ENCODE assay signal across 16 mouse cellular contexts in the genomic region with DNA sequence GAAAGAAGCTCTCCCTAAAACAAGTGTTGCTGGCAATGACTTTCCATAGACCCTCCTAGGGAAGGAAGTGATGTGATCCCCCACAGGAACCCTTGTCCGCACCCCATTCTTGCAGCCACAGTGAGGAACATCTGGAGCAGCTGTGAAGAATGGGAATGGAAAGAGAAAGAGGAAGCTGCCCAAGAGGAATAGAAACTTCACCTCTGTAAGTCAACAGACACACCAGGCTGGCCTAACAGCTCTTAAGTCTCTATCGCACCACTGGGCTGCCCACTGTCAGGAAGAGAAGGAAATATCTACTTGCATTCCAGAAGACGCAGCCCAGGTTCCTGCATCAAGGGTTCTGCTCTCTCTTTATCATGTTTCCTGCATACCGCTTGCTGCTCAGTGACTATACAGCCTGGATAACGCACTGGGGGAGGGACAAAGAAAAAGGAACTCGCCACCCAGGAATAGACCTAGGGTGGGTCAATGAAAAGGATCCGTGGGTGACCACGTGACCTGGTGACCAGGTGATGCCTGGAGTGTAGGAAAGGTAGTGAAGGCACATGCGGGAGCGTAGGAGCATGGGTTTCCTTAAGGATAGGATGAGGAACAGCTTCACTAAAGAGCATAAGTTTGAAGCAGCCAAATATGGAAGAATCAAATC. TPM values are rescaled to one million over a fixed set of nuclear protein-coding genes. Genes with fewer than 3 reads are reported as not detected.
DNase-seq lines count a peak whose midpoint lies in the region; ATAC-seq and TF ChIP-seq lines count a peak whose summit lies in the region.
"Had no signal": no experiment of that assay in that cellular context is flagged by ENCODE, and none has a peak within 500 bp of the region (broad histone marks: within the 10 kb centered on the region; RNA-seq: fewer than 3 reads in every experiment).

No protein-coding gene starts in this region.

- no peaks in the 10 kb centered on the region for H3K36me3 ChIP-seq in liver, embryonic 12.5 days
- no peaks in the 10 kb centered on the region for H3K36me3 ChIP-seq in forebrain, embryonic 15.5 days
- H3K36me3 ChIP-seq: limb, embryonic 13.5 days had no signal

- H3K27ac ChIP-seq in bone marrow, adult 2 months (ENCODE audit: control insufficient read depth, insufficient read depth, low read depth, low read length, poor library complexity): peak overlapping the region; percentile 66
- H3K27ac ChIP-seq in liver, embryonic 12.5 days: 0 out of 2 replicates have a peak overlapping the region, but pooled peaks have one; percentile 33
- no peak overlapping the region for H3K27ac ChIP-seq in forebrain, embryonic 15.5 days (replicated peaks)
- H3K27ac ChIP-seq: limb, embryonic 13.5 days had no signal

- TF ChIP-seq CTCF in lung, adult 2 months (IDR thresholded peaks at IDR 0.05; ENCODE audit: insufficient read depth, low read length): no peak
- TF ChIP-seq CTCF in bone marrow, adult 2 months (IDR thresholded peaks at IDR 0.05; ENCODE audit: control insufficient read depth, insufficient read depth, low read length): no peak

- no peak overlapping the region for H3K4me3 ChIP-seq in lung, adult 2 months (replicated peaks; ENCODE audit: extremely low read depth, low read depth, low read length)
- peak overlapping the region; percentile 2 for H3K4me3 ChIP-seq in bone marrow, adult 2 months (replicated peaks; ENCODE audit: control insufficient read depth, low read depth, low read length)
- no peak overlapping the region for H3K4me3 ChIP-seq in liver, embryonic 12.5 days
- H3K4me3 ChIP-seq in forebrain, embryonic 15.5 days: no peak overlapping the region
- H3K4me3 ChIP-seq: limb, embryonic 13.5 days had no signal

- no peak overlapping the region for H3K9ac ChIP-seq in liver, embryonic 12.5 days
- no peak overlapping the region for H3K9ac ChIP-seq in forebrain, embryonic 15.5 days (replicated peaks)
- H3K9ac ChIP-seq: limb, embryonic 13.5 days had no signal

- peak; percentile 44 for DNase-seq in lung, postnatal 36 days
- DNase-seq in lung, adult 2 months: no peak
- DNase-seq in layer of hippocampus, postnatal 14 days (ENCODE audit: low spot score in 2 of 2): no peak
- DNase-seq: adrenal gland, postnatal 36 days; cerebellum, adult 11-12 months; gastrocnemius, postnatal 36 days; kidney, postnatal 10 days; right cerebral cortex, postnatal 25 days; thymus, adult 18-20 months had no signal

- no peak for TF ChIP-seq POLR2A in lung, adult 2 months (IDR thresholded peaks at IDR 0.05; ENCODE audit: borderline replicate concordance, extremely low read depth, low read depth, low read length)
- TF ChIP-seq POLR2A in bone marrow, adult 2 months (IDR thresholded peaks at IDR 0.05; ENCODE audit: borderline replicate concordance, control insufficient read depth, low read depth, low read length): no peak

- WGBS in lung, adult 2 months: 60% methylated on average over 10 of the region's 10 CpGs
- 17% methylated on average over 10 of the region's 10 CpGs for WGBS in bone marrow, adult 2 months
- WGBS in liver, embryonic 12.5 days (ENCODE audit: insufficient replicate concordance): 32% methylated on average over 10 of the region's 10 CpGs
- 84% methylated on average over 10 of the region's 10 CpGs for WGBS in forebrain, embryonic 15.5 days

- 0 out of 2 replicates have a peak, but pooled peaks cover 2% of the 10 kb centered on the region for H3K4me1 ChIP-seq in lung, adult 2 months (ENCODE audit: control insufficient read depth, insufficient read depth, low read length)
- H3K4me1 ChIP-seq in bone marrow, adult 2 months (ENCODE audit: control insufficient read depth, insufficient read depth, low read length): peaks cover 7% of the 10 kb centered on the region
- peaks cover 18% of the 10 kb centered on the region for H3K4me1 ChIP-seq in liver, embryonic 12.5 days
- no peaks in the 10 kb centered on the region for H3K4me1 ChIP-seq in forebrain, embryonic 15.5 days

- no peak for ATAC-seq in liver, embryonic 12.5 days
- ATAC-seq in monocyte, adult 5-6 weeks (replicated peaks; ENCODE audit: insufficient number of reproducible peaks, low FRiP score, low TSS enrichment, poor library complexity, severe bottlenecking): peak; percentile 80
- no peak for ATAC-seq in forebrain, embryonic 15.5 days (replicated peaks)
- ATAC-seq in activated CD4-positive, CD25-positive, alpha-beta regulatory T cell, adult 4 months: no peak
- ATAC-seq: forebrain, embryonic 16.5 days had no signal

- H3K9me3 ChIP-seq in liver, embryonic 12.5 days (replicated peaks): no peaks in the 10 kb centered on the region
- H3K9me3 ChIP-seq in forebrain, embryonic 15.5 days: no peaks in the 10 kb centered on the region
- H3K9me3 ChIP-seq: limb, embryonic 13.5 days had no signal

- no peak overlapping the region for H3K4me2 ChIP-seq in liver, embryonic 12.5 days
- no peak overlapping the region for H3K4me2 ChIP-seq in forebrain, embryonic 15.5 days (replicated peaks)
- H3K4me2 ChIP-seq: limb, embryonic 13.5 days had no signal

- peaks cover 4% of the 10 kb centered on the region; the same call in 1 of the 2 replicates for H3K27me3 ChIP-seq in liver, embryonic 12.5 days (replicated peaks)
- H3K27me3 ChIP-seq in forebrain, embryonic 15.5 days: no peaks in the 10 kb centered on the region
- H3K27me3 ChIP-seq: limb, embryonic 13.5 days had no signal

RNA-seq across cellular contexts. Expression of gene Mapkapk2, which starts 6.3 kb away (rescaled TPM):
- 91.4 and 120 TPM in 2 replicates for polyA plus RNA-seq in lung, adult 2 months (2012; rRNA removed)
- polyA plus RNA-seq in bone marrow, adult 2 months (2011; ENCODE audit: insufficient read depth, insufficient read length, low replicate concordance, missing spikeins): 22.7 and 38.1 TPM in 2 replicates
- polyA plus RNA-seq in liver, embryonic 12.5 days (2016; fragmentation: Nextera tagmentation; extraction: Ambion mirVana): 25.7 and 27.0 TPM in 2 replicates
- total RNA-seq in monocyte, adult 5-6 weeks (2017): 205 to 262 TPM (median 212 TPM) in 3 replicates
- polyA plus RNA-seq in forebrain, embryonic 15.5 days (2015; fragmentation: Nextera tagmentation; extraction: Ambion mirVana): 23.8 and 26.9 TPM in 2 replicates
- total RNA-seq in layer of hippocampus, postnatal 14 days (2021): 10 to 100 TPM; 26.1 to 30.4 TPM
- 10 to 100 TPM; 11.5 to 11.9 TPM for polyA plus RNA-seq in activated CD4-positive, CD25-positive, alpha-beta regulatory T cell, adult 4 months (2017; shearing (Covaris generic))

RNA-seq across cellular contexts. Expression of gene Dyrk3, which starts 34.2 kb away (rescaled TPM):
- polyA plus RNA-seq in lung, adult 2 months (2012; rRNA removed): 1.9 and 2.7 TPM in 2 replicates
- 7.5 and 13.4 TPM in 2 replicates for polyA plus RNA-seq in bone marrow, adult 2 months (2011; ENCODE audit: insufficient read depth, insufficient read length, low replicate concordance, missing spikeins)
- polyA plus RNA-seq in liver, embryonic 12.5 days (2016; fragmentation: Nextera tagmentation; extraction: Ambion mirVana): 17.6 and 17.7 TPM in 2 replicates
- 0.67 to 5.1 TPM (median 0.68 TPM) in 3 replicates for total RNA-seq in monocyte, adult 5-6 weeks (2017)
- polyA plus RNA-seq in forebrain, embryonic 15.5 days (2015; fragmentation: Nextera tagmentation; extraction: Ambion mirVana): 17.9 and 20.8 TPM in 2 replicates
- total RNA-seq in layer of hippocampus, postnatal 14 days (2021): 10 to 100 TPM; 13.3 to 14.2 TPM
- polyA plus RNA-seq in activated CD4-positive, CD25-positive, alpha-beta regulatory T cell, adult 4 months (2017; shearing (Covaris generic)): under 1 TPM in 1 of 2 experiments, not detected in 1; 0.41 TPM
- total RNA-seq: gastrocnemius, postnatal 36 days had no signal

RNA-seq across cellular contexts. Expression of gene Eif2d, which starts 49.1 kb away (rescaled TPM):
- 26.4 and 31.9 TPM in 2 replicates for polyA plus RNA-seq in lung, adult 2 months (2012; rRNA removed)
- polyA plus RNA-seq in bone marrow, adult 2 months (2011; ENCODE audit: insufficient read depth, insufficient read length, low replicate concordance, missing spikeins): 18.9 and 25.3 TPM in 2 replicates
- polyA plus RNA-seq in liver, embryonic 12.5 days (2016; fragmentation: Nextera tagmentation; extraction: Ambion mirVana): 42.2 and 42.6 TPM in 2 replicates
- 4.0 to 11.8 TPM (median 9.0 TPM) in 3 replicates for total RNA-seq in monocyte, adult 5-6 weeks (2017)
- 58.4 and 61.6 TPM in 2 replicates for polyA plus RNA-seq in forebrain, embryonic 15.5 days (2015; fragmentation: Nextera tagmentation; extraction: Ambion mirVana)
- 10 to 100 TPM; 38.8 to 39.2 TPM for total RNA-seq in layer of hippocampus, postnatal 14 days (2021)
- 10 to 100 TPM; 52.5 to 58.8 TPM for polyA plus RNA-seq in activated CD4-positive, CD25-positive, alpha-beta regulatory T cell, adult 4 months (2017; shearing (Covaris generic))
